Mouse (Mus musculus): Measurements from ENCODE around the gene Disp1. TPM values are rescaled to one million over a fixed set of nuclear protein-coding genes. Genes with fewer than 3 reads are reported as not detected.

The Disp1 gene
- polyA plus RNA-seq, 1 experiment from 2014 or later = 11.2 TPM

DNA sequence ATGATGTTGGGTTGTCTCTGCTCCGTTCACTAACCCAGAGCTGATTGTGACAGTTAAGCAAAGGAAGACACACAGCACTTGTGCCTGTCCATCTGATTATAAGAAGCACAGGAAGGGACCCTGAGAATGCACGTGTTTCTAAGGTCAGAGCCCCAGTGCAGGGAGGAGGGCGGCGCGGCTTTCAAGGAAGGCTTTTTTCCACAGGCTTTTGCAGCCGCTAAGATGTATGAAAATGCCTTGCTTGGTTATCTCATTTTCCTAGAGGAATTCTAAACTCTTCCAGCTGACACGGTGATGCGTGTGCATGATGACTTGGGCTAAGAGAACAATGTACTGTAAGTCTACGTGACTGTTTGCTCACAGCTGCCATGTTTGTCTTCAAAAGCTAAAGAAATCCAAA is 30.9 kb downstream of the Disp1 start:
- WGBS = 72% methylated on average over 9 of the region's 9 CpGs
- H3K27me3 ChIP-seq (ENCODE audit: control insufficient read depth, insufficient read depth, low read length) = no peaks in the 10 kb centered on the region
- H3K36me3 ChIP-seq (ENCODE audit: control insufficient read depth, insufficient read depth, low read length) = no peaks in the 10 kb centered on the region
- DNase-seq (ENCODE audit: low spot score) = no peak
- no peak overlapping the region for H3K27ac ChIP-seq (ENCODE audit: low read depth, low read length)
- H3K9me3 ChIP-seq (ENCODE audit: control insufficient read depth, low read length) = no peaks in the 10 kb centered on the region
- no peak overlapping the region for H3K9ac ChIP-seq (ENCODE audit: low read depth, low read length)
- ATAC-seq (ENCODE audit: low FRiP score) = no peak
- H3K4me3 ChIP-seq (ENCODE audit: low read depth, low read length) = no peak overlapping the region
- no peak overlapping the region for H3K4me2 ChIP-seq (replicated peaks; ENCODE audit: low read depth, low read length)
- H3K4me1 ChIP-seq (replicated peaks; ENCODE audit: control insufficient read depth, insufficient read depth, low read length) = no peaks in the 10 kb centered on the region; the same call in 1 of the 2 replicates

DNA sequence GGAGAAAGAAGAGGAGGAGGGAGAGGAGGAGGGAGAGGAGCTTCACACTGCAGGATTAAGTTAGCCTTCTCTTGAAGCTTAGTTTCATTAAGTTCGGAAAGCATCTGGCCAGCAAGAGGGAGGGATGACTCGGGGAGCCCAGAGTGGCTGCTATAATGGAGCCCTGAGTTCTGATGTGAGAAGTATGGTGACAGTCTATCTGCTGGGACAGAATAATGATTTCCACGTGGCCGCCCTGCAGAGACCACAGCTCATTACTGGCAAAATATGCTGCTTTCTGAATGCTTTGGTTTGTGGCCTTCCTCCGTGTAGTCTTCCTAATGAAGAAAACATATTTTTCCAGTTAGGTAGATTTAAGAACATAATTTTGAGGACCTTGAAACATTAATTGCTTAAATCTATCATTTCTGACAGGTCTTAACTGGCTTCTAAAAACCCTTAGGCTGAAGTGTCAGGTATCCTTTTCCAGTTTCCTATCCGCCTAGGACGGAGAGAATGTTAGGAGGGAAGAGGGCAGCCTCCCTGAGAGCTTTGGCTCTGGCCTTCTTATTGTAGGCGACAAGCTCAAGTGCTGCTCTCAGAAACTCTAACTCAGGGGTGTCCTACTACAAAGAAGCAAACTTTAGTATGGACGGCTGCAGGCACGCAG is 32.2 kb downstream of the Disp1 start:
- no peak overlapping the region for H3K4me3 ChIP-seq (ENCODE audit: low read depth, low read length)
- WGBS = 54% methylated on average over 10 of the region's 10 CpGs

DNA sequence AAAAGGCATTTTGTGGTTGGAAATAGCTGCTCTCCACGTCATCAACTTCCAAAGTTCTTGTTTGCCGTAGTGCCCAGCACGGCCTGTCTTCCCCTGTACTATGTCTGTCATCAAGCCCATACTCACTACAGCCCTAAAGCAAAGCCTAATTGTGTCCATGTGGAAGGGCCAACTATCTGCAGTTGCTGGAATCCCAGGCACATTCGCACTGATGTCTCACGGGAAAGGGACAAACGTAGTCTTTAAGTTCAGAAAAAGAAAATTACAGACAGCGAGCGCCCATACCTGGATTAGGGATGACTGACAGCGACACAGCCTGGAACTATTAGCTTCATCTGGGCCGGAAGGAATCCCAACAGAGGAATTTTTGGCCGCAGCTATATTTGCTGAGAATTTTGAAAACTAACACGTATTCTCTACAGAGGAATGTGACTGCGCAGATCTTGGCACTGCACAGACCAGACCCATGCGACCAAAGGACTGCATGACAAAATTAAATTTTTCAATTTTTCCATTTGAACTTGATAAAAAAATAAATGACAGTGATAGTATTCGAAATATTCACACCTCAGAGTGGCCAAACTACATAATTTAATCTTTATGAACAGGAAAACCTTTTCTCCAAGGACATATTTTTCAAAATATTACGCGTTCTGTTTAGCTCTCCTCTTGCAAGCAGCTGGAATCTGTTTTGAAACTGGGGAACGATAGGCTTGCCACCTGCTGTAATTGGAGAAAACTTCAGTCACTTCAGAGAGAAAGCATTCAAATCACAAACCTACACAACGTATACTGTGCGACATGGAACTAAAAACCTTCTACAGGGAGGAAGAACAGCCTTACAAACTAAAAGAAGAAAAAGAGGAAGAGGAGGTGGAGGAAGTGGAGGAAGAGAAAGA is 33.0 kb downstream of the Disp1 start:
- 77% methylated on average over 20 of the region's 20 CpGs for WGBS
- peak; percentile 16 for DNase-seq (ENCODE audit: low spot score)
- H3K4me1 ChIP-seq (replicated peaks; ENCODE audit: control insufficient read depth, insufficient read depth, low read length) = no peaks in the 10 kb centered on the region; the same call in 1 of the 2 replicates
- ATAC-seq (ENCODE audit: low FRiP score) = no peak
- H3K9ac ChIP-seq (ENCODE audit: low read depth, low read length) = no peak overlapping the region
- no peak overlapping the region for H3K4me3 ChIP-seq (ENCODE audit: low read depth, low read length)
- H3K4me2 ChIP-seq (replicated peaks; ENCODE audit: low read depth, low read length) = no peak overlapping the region
- H3K9me3 ChIP-seq (ENCODE audit: control insufficient read depth, low read length) = no peaks in the 10 kb centered on the region
- H3K27ac ChIP-seq (ENCODE audit: low read depth, low read length) = no peak overlapping the region
- H3K27me3 ChIP-seq (ENCODE audit: control insufficient read depth, insufficient read depth, low read length) = no peaks in the 10 kb centered on the region
- H3K36me3 ChIP-seq (ENCODE audit: control insufficient read depth, insufficient read depth, low read length) = no peaks in the 10 kb centered on the region

More for the DNA sequence above, 32.2 kb downstream of the Disp1 start:
- H3K4me2 ChIP-seq (replicated peaks; ENCODE audit: low read depth, low read length) = no peak overlapping the region
- no peaks in the 10 kb centered on the region for H3K36me3 ChIP-seq (ENCODE audit: control insufficient read depth, insufficient read depth, low read length)
- DNase-seq (ENCODE audit: low spot score) = peak; percentile 20
- no peak overlapping the region for H3K9ac ChIP-seq (ENCODE audit: low read depth, low read length)
- H3K27me3 ChIP-seq (ENCODE audit: control insufficient read depth, insufficient read depth, low read length) = no peaks in the 10 kb centered on the region
- no peak for ATAC-seq (ENCODE audit: low FRiP score)
- no peaks in the 10 kb centered on the region; the same call in 1 of the 2 replicates for H3K4me1 ChIP-seq (replicated peaks; ENCODE audit: control insufficient read depth, insufficient read depth, low read length)
- H3K9me3 ChIP-seq (ENCODE audit: control insufficient read depth, low read length) = no peaks in the 10 kb centered on the region
- H3K27ac ChIP-seq (ENCODE audit: low read depth, low read length) = no peak overlapping the region

DNA sequence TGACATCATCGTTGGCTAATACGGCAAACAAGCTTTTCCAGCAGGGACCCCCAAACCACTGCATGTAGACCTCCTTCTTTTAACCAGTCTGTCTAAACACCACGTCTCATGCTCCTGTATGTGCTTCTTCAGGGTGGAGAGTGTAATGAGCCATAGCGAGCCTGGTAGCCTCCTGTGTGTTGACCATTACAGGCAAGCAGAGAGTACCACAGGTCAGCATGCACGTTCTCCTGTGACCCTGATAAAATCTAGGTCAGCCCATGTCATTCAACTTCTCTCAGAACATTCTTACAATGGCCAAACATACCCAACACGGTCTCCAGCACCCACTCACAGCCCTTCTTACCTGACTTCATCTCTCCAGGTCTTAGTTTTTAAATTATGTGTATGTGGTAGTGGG is 35.8 kb downstream of the Disp1 start:
- Histone ChIP-seq H3K4me2 (replicated peaks; ENCODE audit: low read depth, low read length) (no peak overlapping the region), H3K36me3 (ENCODE audit: control insufficient read depth, insufficient read depth, low read length) (no peaks in the 10 kb centered on the region), H3K4me1 (replicated peaks; ENCODE audit: control insufficient read depth, insufficient read depth, low read length) (peaks cover 2% of the 10 kb centered on the region; the same call in 1 of the 2 replicates), H3K27me3 (ENCODE audit: control insufficient read depth, insufficient read depth, low read length) (no peaks in the 10 kb centered on the region), H3K9me3 (ENCODE audit: control insufficient read depth, low read length) (no peaks in the 10 kb centered on the region), H3K9ac (ENCODE audit: low read depth, low read length) (no peak overlapping the region), H3K27ac (ENCODE audit: low read depth, low read length) (no peak overlapping the region), H3K4me3 (ENCODE audit: low read depth, low read length) (no peak overlapping the region)
- no peak for DNase-seq (ENCODE audit: low spot score)
- 68% methylated on average over 6 of the region's 6 CpGs for WGBS
- ATAC-seq (ENCODE audit: low FRiP score) = no peak

DNA sequence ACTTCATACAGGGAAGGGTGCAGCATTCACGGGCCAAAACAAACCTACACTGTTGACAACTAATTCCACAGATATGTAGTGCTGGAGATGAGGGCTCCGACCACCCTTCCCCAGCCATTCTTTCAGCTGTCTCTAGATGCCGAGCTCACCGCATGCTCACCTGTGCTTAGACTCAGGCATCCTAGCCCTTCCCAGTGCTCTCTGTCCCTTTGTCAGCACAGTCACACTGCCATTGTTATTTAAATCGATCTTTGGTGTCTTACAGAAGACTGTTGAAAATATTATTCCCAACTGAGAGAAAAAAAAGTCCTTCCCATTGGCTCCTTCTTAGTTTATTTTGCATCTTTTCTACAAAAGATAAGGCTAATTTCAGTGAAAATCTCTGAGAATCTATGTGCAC is 36.6 kb downstream of the Disp1 start:
- no peaks in the 10 kb centered on the region for H3K36me3 ChIP-seq (ENCODE audit: control insufficient read depth, insufficient read depth, low read length)
- no peak overlapping the region for H3K27ac ChIP-seq (ENCODE audit: low read depth, low read length)
- H3K4me3 ChIP-seq (ENCODE audit: low read depth, low read length) = no peak overlapping the region
- DNase-seq (ENCODE audit: low spot score) = no peak
- no peak for ATAC-seq (ENCODE audit: low FRiP score)
- H3K27me3 ChIP-seq (ENCODE audit: control insufficient read depth, insufficient read depth, low read length) = no peaks in the 10 kb centered on the region
- H3K9me3 ChIP-seq (ENCODE audit: control insufficient read depth, low read length) = no peaks in the 10 kb centered on the region
- no peak overlapping the region for H3K4me2 ChIP-seq (replicated peaks; ENCODE audit: low read depth, low read length)
- H3K4me1 ChIP-seq (replicated peaks; ENCODE audit: control insufficient read depth, insufficient read depth, low read length) = peaks cover 2% of the 10 kb centered on the region; the same call in 1 of the 2 replicates
- WGBS = 71% methylated on average over 5 of the region's 5 CpGs
- no peak overlapping the region for H3K9ac ChIP-seq (ENCODE audit: low read depth, low read length)

DNA sequence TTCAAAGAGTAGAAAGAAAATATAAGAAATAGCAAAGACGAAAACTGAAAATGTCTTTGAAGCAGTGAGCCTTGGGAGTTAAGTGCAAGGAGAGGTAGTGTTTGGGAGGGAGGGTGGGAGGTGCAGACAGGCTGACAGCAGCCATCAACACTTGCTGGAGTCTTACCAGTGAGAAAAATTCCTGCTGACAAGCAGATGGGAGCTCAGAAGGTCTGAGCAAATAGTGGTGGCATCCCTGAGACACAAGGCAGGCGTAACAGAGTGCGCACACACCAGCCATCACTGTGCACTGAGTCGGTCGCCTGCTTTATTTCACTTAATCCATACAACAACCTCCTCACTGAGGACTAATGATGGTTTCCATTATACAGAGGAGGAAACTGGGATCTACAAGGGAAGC is 37.8 kb downstream of the Disp1 start:
- Histone ChIP-seq H3K27ac (ENCODE audit: low read depth, low read length) (no peak overlapping the region), H3K4me1 (replicated peaks; ENCODE audit: control insufficient read depth, insufficient read depth, low read length) (0 out of 2 replicates have a peak, but pooled peaks cover 2% of the 10 kb centered on the region), H3K4me3 (ENCODE audit: low read depth, low read length) (no peak overlapping the region), H3K27me3 (ENCODE audit: control insufficient read depth, insufficient read depth, low read length) (no peaks in the 10 kb centered on the region), H3K9ac (ENCODE audit: low read depth, low read length) (no peak overlapping the region), H3K36me3 (ENCODE audit: control insufficient read depth, insufficient read depth, low read length) (no peaks in the 10 kb centered on the region), H3K4me2 (replicated peaks; ENCODE audit: low read depth, low read length) (no peak overlapping the region), H3K9me3 (ENCODE audit: control insufficient read depth, low read length) (no peaks in the 10 kb centered on the region)
- 80% methylated on average over 5 of the region's 5 CpGs for WGBS
- ATAC-seq (ENCODE audit: low FRiP score) = no peak
- no peak for DNase-seq (ENCODE audit: low spot score)

DNA sequence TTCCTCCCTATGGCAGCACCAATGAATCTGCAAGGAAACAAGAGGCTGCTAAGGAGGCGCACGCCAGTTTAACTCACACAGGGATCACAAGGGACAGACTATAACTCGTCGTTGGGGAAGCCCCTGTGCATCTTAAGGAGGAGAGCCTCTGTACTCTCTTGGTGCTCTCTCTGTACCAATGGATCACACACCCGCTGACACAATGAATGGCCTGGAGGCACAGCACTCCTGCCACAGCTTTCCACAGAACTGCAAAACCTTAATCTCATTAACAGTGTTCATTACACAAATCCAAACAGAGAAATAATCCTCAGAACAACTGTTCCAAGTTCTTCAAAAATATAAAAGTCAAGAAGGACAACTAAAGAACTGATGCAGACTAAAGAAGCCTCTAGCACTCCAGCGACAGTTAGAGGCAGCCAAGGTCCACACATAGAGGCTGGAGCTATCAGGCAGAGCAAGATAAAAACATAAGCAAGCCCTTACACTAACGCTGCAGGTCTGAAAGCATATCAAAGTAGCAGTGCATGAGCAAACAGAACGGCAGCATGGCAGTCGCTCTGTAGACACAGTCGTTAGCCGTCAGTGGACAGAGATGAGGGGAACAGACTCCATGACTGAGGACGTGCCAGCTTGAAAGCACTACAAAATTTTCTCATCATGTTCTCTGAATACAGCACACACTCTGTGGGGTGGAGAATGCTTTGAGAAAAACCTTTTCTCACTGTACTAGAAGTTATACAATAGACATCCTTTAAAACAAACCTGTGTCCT is 38.5 kb downstream of the Disp1 start:
- Histone ChIP-seq H3K36me3 (ENCODE audit: control insufficient read depth, insufficient read depth, low read length) (no peaks in the 10 kb centered on the region), H3K27ac (ENCODE audit: low read depth, low read length) (peak overlapping the region; percentile 17; the same call in 1 of the 2 replicates), H3K4me2 (replicated peaks; ENCODE audit: low read depth, low read length) (no peak overlapping the region), H3K9me3 (ENCODE audit: control insufficient read depth, low read length) (no peaks in the 10 kb centered on the region), H3K4me3 (ENCODE audit: low read depth, low read length) (no peak overlapping the region), H3K27me3 (ENCODE audit: control insufficient read depth, insufficient read depth, low read length) (no peaks in the 10 kb centered on the region), H3K9ac (ENCODE audit: low read depth, low read length) (0 out of 2 replicates have a peak overlapping the region, but pooled peaks have one; percentile 8), H3K4me1 (replicated peaks; ENCODE audit: control insufficient read depth, insufficient read depth, low read length) (0 out of 2 replicates have a peak, but pooled peaks cover 2% of the 10 kb centered on the region)
- DNase-seq (ENCODE audit: low spot score) (no peak), ATAC-seq (ENCODE audit: low FRiP score) (no peak)
- 60% methylated on average over 12 of the region's 12 CpGs for WGBS

DNA sequence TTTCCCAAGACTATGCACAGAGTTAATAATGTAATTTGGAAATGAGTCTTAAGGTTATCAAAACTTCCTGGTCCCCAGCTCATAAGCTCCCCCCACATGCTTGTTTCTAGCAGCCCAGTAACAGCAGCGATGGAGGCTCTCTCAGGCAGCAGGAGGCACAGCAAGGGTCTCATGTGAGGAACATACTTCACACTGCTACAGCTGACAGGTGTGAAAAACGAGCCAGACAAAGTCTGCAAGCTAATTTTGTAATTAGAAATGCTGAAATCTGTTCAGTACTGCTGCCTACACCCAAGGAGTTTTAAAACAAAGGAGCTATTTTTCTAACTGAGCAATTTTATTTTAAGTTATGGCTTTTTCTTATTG is 40.3 kb downstream of the Disp1 start:
- H3K4me1 ChIP-seq (replicated peaks; ENCODE audit: control insufficient read depth, insufficient read depth, low read length) = 0 out of 2 replicates have a peak, but pooled peaks cover 2% of the 10 kb centered on the region
- no peaks in the 10 kb centered on the region for H3K27me3 ChIP-seq (ENCODE audit: control insufficient read depth, insufficient read depth, low read length)
- no peaks in the 10 kb centered on the region for H3K36me3 ChIP-seq (ENCODE audit: control insufficient read depth, insufficient read depth, low read length)
- H3K4me2 ChIP-seq (replicated peaks; ENCODE audit: low read depth, low read length) = no peak overlapping the region
- H3K9me3 ChIP-seq (ENCODE audit: control insufficient read depth, low read length) = no peaks in the 10 kb centered on the region
- DNase-seq (ENCODE audit: low spot score) = no peak
- ATAC-seq (ENCODE audit: low FRiP score) = no peak
- 42% methylated on average over 2 of the region's 2 CpGs for WGBS
- no peak overlapping the region for H3K27ac ChIP-seq (ENCODE audit: low read depth, low read length)
- no peak overlapping the region for H3K4me3 ChIP-seq (ENCODE audit: low read depth, low read length)
- no peak overlapping the region for H3K9ac ChIP-seq (ENCODE audit: low read depth, low read length)
